Mouse (Mus musculus): ENCODE measurements around the gene Gm37596.
"Not testable (repeated sequence)": the region's sequence is repeated elsewhere in the genome, so short reads cannot be mapped to it uniquely, and the experiment has no call there.

Gm37596 gene

DNA sequence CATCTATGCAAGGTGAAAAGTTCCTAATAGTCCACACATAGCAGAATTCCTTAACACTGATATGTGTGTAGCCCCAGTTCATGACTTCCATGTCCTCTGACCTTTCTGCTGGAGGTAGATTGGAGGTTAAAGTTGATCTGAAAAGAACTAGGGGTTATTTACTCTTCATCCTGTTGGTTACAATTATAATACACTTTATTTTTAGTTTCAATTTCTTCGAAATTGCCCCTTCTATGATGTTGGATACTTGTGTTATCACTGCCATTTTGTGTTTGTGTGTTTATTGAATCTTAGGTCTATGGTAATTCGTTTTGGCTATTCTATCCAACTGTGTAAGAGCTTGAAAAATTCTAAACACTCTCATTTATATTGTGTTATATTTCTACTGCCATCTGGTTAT lies at the start of gene Gm37596:
Gm37596 (minus strand) TSS at position 101 of the 400 bp plus-strand sequence.
- DNase-seq = not testable (repeated sequence)

DNA sequence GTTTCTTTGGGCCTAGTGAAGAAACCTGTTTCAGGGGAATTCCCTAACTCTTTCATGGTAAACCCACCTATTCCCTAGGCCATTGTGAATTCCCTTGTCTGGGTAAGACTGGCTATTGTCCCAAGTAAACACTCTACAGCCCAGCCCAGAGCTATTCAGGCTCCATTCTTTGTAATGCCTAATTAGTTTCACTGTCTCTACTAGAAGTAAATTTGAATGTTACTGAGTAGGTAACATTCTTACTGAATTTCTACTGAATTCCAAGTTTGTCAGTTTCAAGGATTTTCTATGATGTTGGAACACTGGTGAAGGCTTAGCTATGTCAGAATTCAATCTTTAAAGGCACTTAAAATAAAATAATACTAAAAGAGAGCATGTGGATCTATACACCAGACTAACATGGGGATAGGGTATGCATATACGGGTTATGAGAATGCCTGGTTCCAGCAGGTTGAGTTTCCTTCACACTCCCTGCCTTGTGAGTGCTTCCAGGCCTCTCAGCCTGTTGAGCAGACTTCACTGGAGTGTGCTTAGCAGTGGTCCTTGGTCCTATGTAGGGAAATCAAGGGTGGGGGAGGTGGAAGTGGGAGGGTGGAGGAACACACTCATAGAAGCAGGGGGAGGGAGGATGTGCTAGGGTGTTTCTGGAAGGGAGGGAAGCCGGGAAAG lies 16.2 kb upstream of the Gm37596 start:
- not testable (repeated sequence) for DNase-seq

DNA sequence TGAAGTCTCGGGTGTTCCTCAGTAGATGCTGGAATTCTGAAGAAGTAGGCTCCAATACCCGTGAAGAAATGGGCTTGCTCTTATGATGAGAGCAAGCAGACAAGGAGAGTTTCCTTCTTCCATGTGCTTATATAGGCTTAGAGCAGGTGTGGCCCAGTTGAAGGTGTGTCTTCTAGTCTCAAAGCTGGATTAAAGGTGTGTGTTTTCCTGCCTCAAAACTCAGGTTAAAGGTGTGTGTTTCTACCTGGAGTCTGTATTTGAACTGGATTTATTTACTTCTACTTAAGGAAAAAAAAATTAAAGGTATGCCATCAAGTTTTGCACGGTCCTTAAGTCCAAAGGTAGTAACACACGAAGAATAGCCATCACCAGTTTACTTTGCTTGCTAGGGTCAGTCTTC lies 16.7 kb downstream of the Gm37596 start, which contains the start of gene Tdpoz1:
Tdpoz1 (minus strand) TSS at position 101 of the 400 bp plus-strand sequence.
- DNase-seq = not testable (repeated sequence)

DNA sequence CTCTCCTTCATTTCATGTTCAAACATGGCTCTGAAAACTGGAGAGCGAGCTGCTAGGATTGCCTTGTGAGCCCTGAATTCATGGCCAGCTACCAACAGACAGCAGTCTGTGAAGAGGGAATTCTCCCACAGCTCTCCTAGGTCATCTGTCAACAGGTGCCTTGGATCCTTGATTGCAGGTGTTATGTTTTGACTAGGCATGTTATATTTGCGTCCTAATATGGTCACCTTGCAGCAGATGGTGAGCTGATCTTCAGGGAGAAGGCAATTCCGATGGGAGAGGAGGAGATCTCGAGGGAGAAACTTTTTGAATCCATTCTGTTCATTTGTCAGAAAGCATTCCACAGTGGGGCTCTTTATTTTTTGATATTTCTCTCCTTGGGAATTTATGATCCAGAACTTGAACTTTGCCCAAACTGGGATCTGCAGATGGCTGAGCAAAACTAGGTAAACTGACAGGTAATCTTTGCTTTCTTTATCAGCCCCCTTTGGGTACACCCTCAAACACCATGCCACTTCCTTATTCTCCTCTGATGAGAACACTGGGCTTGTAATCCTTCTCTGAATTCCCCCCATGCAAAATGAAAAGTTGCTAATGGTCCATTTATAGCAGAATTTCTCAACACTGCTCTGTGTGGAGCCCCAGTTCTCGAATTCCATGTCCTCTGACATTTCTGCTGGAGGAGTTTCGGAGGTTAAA lies 21.9 kb downstream of the Gm37596 start:
- not testable (repeated sequence) for DNase-seq

DNA sequence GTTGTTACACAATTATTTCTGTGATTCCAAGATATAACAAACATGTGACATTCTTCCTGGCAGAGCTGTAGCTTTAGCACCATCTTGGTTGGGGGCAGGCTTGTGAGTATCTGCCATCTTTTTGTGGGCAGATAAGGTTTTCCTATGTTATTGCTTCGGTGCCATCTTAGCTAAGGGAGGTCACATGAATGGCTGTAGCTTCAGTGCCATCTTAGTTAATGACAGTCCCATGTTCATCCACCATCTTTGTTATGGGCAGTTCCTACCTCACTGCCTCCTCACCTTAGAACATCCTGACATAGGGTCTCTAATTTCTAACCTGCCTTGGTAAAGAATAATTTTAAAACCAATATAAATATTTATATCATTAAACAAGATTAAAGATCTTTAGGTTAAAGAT lies 38.6 kb downstream of the Gm37596 start:
- no peak for DNase-seq

DNA sequence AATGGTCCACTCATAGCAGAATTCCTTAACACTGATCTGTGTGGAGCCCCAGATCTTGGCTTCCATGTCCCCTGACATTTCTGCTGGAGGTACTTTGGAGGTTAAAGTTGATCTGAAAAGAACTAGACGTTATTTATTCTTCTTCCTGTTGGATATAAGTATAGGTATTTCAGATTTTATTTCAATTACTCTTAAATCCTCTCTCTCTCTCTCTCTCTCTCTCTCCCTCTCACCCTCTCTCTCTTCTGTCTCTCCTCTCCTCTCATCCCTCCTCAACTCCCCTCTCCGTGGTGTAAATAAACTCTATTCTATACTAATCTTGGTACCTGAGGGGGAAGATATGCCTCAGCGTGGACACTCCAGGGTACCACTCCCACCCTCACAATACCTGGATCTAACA lies 40.3 kb downstream of the Gm37596 start, which contains the start of gene Tdpoz2:
Tdpoz2 (minus strand) TSS at position 101 of the 400 bp plus-strand sequence.
- DNase-seq = no peak

All from kidney, postnatal 4 days (tissue).